Mouse (Mus musculus): ENCODE data around the gene BC048562. TPM values are rescaled to one million over a fixed set of nuclear protein-coding genes. Genes with fewer than 3 reads are reported as not detected.

Gene BC048562
- total RNA-seq, 2 experiments from 2014 or later = not detected

Other genes starting within 250 kb of the BC048562 start
- gene Bsn, start 246.1 kb upstream of the BC048562 start, total RNA-seq (2021) = under 1 TPM; 0.05 to 0.08 TPM
- gene Dag1, start 172.5 kb upstream of the BC048562 start, total RNA-seq (2021) = 100 to 1,000 TPM; 169 to 183 TPM
- 10 to 100 TPM in 1 of 2 experiments, 1 to 10 TPM in 1; 8.2 to 12.1 TPM for gene Nicn1, start 146.1 kb upstream of the BC048562 start, total RNA-seq (2021)
- 1 to 10 TPM; 1.6 to 1.8 TPM for gene Amt, start 139.6 kb upstream of the BC048562 start, total RNA-seq (2021)
- gene Rhoa, start 130.4 kb upstream of the BC048562 start, total RNA-seq (2021) = 100 to 1,000 TPM; 104 to 120 TPM
- gene Tcta, start 130.3 kb upstream of the BC048562 start, total RNA-seq (2021) = 10 to 100 TPM; 25.0 to 30.8 TPM
- gene Gpx1, start 97.6 kb upstream of the BC048562 start, total RNA-seq (2021) = 10 to 100 TPM; 74.4 to 92.9 TPM
- 10 to 100 TPM; 61.7 to 64.9 TPM for gene Usp4, start 88.6 kb upstream of the BC048562 start, total RNA-seq (2021)
- gene 1700102P08Rik, start 43.7 kb upstream of the BC048562 start, total RNA-seq (2021) = under 1 TPM; 0.40 to 0.46 TPM
- gene Ccdc36, start 8.0 kb upstream of the BC048562 start, total RNA-seq (2021) = not detected
- gene Ccdc71, start 24.0 kb downstream of the BC048562 start, total RNA-seq (2021) = 10 to 100 TPM; 16.3 to 17.2 TPM
- gene Klhdc8b, start 25.1 kb downstream of the BC048562 start, total RNA-seq (2021) = 1 to 10 TPM; 3.3 to 3.8 TPM
- gene Lamb2, start 43.3 kb downstream of the BC048562 start, total RNA-seq (2021) = 100 to 1,000 TPM; 142 to 152 TPM
- 100 to 1,000 TPM; 101 to 103 TPM for gene Usp19, start 54.1 kb downstream of the BC048562 start, total RNA-seq (2021)
- gene Qars, start 71.2 kb downstream of the BC048562 start, total RNA-seq (2021) = 10 to 100 TPM; 64.1 to 77.4 TPM
- gene Qrich1, start 80.3 kb downstream of the BC048562 start, total RNA-seq (2021) = 10 to 100 TPM; 41.2 to 50.5 TPM
- 10 to 100 TPM; 51.9 to 54.0 TPM for gene Impdh2, start 123.8 kb downstream of the BC048562 start, total RNA-seq (2021)
- gene Ndufaf3, start 131.0 kb downstream of the BC048562 start, total RNA-seq (2021) = 10 to 100 TPM; 28.2 to 37.5 TPM
- 10 to 100 TPM in 1 of 2 experiments, 1 to 10 TPM in 1; 7.6 to 10.4 TPM for gene Dalrd3, start 133.4 kb downstream of the BC048562 start, total RNA-seq (2021)
- 1 to 10 TPM; 5.2 to 5.3 TPM for gene Wdr6, start 142.3 kb downstream of the BC048562 start, total RNA-seq (2021)
- gene P4htm, start 161.2 kb downstream of the BC048562 start, total RNA-seq (2021) = 1 to 10 TPM; 2.8 to 3.1 TPM
- gene Arih2, start 212.9 kb downstream of the BC048562 start, total RNA-seq (2021) = 10 to 100 TPM; 52.7 to 61.0 TPM
- 10 to 100 TPM; 67.1 to 73.5 TPM for gene Slc25a20, start 225.6 kb downstream of the BC048562 start, total RNA-seq (2021)